Mouse (Mus musculus) R1 (cell line): Measurements from ENCODE around the gene Retreg3.

Source experiments
- DNase-seq: peaks from one replicate; pipeline ENCODE4 v3.0.0-alpha.2; 2018; ENCODE audit warnings: low read depth, low spot score

Gene Retreg3

GRCm38 (mm10) chr11:101115564-101115963 lies 4.1 kb downstream of the Retreg3 start:
- DNase-seq = no peak

- DNase-seq = no peak
These were observed 7.5 kb downstream of the Retreg3 start for GRCm38 (mm10) chr11:101112186-101112585.

DNA sequence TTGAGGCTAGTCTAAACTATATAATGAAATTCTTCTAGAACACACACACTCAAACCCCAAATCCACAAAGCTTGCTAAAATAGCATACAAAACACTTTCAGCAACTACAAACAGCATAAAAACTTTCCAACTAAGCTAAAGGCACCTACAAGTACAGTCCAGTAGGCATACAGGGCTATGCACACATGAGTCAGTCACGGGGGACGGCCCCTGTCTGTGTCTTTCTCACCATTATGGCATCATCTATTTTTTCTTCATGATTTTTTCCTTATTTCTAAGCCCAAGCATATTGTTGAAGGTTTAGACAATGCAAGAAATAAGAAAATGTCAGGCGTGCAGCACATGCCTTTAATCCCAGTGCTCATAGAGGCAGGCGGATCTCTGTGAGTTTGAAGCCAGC lies 8.5 kb downstream of the Retreg3 start:
- no peak for DNase-seq

GRCm38 (mm10) chr11:101110708-101111107 lies 9.0 kb downstream of the Retreg3 start:
- DNase-seq = no peak

DNA sequence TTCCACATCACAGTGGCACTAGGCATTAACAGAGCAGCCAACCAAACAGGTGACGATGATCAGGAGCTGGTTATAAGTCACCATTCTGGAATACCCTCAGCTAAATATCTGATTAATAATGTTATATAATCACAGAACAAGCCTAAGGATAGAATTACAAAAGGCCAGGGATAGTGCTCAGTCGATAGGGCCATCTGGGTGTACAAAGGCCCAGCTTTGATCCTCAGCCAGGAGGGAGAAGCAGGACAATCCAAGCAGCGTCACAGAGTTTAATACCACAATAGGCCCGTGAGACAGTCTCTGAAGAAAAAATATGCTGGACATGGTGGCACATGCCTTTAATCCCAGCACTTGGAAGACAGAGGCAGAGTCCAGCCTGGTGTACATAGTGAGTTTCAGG lies 10.3 kb downstream of the Retreg3 start:
- DNase-seq = no peak

GRCm38 (mm10) chr11:101103011-101103410 lies 16.7 kb downstream of the Retreg3 start:
- DNase-seq = no peak

DNA sequence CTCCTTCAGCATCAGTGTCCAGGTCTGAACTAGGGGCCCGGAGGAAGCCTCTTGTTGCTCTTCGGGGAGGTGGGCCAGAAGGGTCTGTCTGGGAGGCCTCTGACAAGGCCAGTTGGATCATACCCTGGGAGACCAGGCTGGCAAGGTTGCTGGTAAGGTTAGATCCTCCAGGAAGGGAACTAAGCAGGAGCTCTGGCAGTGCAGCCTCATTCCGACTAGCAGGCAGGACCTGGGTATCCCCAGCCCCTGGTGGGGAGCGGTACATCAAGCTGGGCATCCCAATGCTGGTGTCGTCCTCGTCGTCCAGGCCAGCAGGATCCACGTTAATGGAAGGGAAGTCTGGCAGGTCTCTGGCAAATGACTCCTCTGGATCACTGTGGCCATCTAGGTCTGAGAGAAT lies 21.5 kb downstream of the Retreg3 start:
- no peak for DNase-seq

- peak; percentile 97 for DNase-seq
These were observed 24.2 kb downstream of the Retreg3 start, which contains the start of gene Psmc3ip for GRCm38 (mm10) chr11:101095314-101096024. TSS of gene Psmc3ip (minus strand) at chr11:101095436.

DNA sequence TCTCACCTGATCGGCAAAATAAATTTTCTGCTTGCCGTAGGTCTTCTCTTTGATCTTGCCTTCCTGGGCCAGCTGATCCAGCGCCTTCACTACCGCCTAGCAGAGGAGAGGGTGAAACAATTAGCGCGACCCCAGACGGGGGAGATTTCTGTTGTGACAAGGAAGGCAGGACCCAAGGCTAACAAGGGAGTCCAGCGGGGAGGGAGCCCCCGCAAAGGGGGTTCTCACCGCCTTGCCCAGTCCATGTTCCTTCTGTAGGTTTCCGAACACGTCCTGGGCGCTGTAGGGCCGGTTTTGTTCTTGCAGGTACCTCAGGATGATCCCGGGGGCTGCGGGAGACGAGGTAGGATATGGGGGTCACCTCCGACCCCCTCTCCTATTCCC lies 24.8 kb downstream of the Retreg3 start:
- no peak for DNase-seq

GRCm38 (mm10) chr11:101089931-101090330 lies 29.8 kb downstream of the Retreg3 start:
- DNase-seq = no peak

DNA sequence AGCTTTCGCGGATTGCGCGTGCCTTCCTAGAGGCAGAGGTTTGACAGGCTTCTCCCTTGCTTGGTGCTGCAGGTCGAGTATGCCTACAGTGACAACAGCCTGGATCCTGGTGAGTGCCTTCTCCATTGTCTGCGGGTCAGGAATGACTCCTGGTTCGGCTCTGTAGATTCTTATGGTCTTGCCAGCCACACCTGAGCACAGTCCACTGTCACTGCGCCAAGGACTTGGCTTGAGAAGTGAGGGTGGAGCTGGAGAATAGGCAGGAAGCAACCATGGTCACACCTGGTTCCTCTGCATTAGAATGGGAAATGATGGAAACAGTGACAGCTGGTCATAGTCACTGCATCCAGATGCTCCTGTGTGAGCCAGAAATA lies 32.0 kb downstream of the Retreg3 start:
- no peak for DNase-seq

GRCm38 (mm10) chr11:101086756-101087681 lies 32.7 kb downstream of the Retreg3 start, which contains the start of gene Mlx:
TSS of gene Mlx (plus strand) at chr11:101087277.
- peak; percentile 96 for DNase-seq

DNA sequence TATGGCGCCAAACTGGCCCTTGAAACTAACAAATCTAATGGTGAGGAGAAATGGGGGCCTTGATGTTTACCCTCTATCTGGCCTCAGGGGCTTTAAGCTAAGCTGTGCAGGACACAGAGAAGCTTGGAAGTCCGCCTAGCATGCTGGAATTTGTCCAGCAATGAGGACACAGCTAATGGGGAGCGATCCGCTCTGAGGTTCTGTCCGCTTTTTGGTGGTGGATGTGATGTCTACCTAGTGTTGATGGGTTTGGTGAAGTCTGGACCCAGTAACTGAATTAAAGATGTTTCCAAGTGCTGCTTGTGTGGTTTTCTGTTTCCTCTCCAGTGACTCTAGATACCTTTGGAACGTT lies 33.4 kb downstream of the Retreg3 start:
- DNase-seq = no peak

GRCm38 (mm10) chr11:101085617-101086322 lies 33.9 kb downstream of the Retreg3 start:
- DNase-seq = no peak

GRCm38 (mm10) chr11:101084811-101085210 lies 34.9 kb downstream of the Retreg3 start:
- DNase-seq = no peak

- no peak for DNase-seq
These were observed 35.4 kb downstream of the Retreg3 start for GRCm38 (mm10) chr11:101084246-101084645.

GRCm38 (mm10) chr11:101083083-101083697 lies 36.5 kb downstream of the Retreg3 start:
- no peak for DNase-seq

DNA sequence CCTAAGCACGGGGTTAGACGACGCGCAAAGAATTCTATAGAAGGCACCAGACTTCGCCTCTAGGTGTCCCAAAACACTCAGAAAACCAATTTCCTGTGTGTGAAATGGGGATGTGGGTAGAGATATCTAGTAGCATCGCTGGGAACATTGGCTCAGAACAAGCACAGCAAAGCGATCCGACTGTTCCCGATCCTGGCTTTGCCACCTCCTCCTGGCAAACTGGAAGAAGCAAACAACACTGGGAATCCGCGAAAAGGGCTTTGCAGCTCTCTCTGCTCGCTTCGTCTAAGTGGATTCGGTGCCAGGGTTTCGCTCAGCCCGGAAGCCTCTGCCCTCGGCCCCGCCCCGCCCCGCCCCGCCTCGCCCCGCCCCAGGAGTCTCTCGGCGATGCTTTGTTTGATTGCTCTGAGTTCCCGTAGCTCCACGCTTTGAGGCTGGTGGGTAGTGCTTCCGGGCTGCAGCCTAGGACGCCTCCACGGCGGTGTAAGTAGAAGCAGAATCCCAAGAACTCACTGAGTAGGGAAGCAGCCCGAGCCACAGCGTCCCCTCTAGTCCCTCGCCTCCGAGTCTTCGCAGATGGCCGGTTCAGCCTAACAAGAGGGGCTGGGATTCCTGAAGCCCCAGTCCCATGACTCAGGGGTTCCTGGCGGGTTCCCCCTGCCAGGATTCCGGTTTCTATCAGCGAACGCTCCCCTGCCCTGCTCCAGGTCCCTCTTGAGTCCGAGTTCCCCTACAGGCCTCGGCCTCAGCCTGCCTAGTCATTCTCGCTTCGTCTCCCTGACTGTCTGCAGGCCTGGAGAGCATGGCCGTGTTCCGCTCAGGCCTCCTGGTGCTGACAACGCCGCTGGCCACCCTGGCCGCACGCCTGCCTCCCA lies 37.2 kb downstream of the Retreg3 start, which contains the start of gene Coasy:
Coasy (plus strand) TSS at position 358 of the 875 bp plus-strand sequence.
- DNase-seq = peak; percentile 96

DNA sequence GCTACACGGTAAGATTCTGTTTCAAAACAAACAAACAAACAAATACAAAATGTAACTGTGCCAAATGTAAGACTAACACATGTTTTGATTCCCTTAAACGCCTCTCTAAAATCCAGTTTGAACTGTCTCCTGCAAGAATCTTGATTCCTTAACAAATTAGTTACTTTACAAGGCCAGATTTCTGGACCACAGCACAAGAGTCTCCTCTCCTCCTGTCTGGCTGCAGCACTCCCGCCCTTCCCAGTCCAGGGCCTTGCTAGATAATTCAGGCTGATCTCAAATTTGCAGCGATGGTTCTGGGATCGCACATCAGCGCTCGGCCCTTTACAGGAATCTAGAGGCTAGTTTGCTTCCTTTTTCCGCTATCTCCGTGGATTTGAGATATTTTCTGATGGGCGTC lies 38.0 kb downstream of the Retreg3 start:
- DNase-seq = no peak

DNA sequence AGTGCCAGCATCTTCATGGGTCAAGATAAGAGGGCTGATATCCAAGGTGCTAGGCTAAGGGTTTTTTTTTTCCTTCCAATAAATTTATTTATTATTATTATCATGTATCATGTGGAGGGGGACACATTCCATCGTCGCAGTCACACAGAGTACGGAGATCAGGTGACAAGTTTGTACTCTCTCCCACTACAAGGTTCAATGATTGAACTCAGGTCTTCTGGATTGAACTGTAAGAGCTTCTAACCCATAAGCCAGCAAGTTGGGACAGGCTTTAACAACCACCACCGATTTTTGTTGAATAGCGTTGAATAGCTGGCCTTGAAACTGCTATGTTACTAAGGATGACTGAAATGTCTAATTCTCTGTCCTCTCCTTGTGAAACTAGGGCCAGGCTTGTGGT lies 39.3 kb downstream of the Retreg3 start:
- DNase-seq = no peak

GRCm38 (mm10) chr11:101079746-101080145 lies 39.9 kb downstream of the Retreg3 start:
- peak; percentile 46 for DNase-seq
